Mouse (Mus musculus): Measurements from ENCODE around the gene BC048403. TPM values are rescaled to one million over a fixed set of nuclear protein-coding genes. Genes with fewer than 3 reads are reported as not detected.

BC048403 gene
- polyA plus RNA-seq, 1 experiment from 2014 or later = 3.1 TPM

GRCm38 (mm10) chr10:121750175-121750574, 10.4 kb downstream of the BC048403 start:
- Histone ChIP-seq H3K4me3 (replicated peaks; ENCODE audit: low read length) (no peak overlapping the region), H3K9ac (ENCODE audit: low read length) (no peak overlapping the region), H3K4me2 (ENCODE audit: low read depth, low read length) (no peak overlapping the region), H3K36me3 (ENCODE audit: control insufficient read depth, insufficient read depth, low read length) (peaks cover 21% of the 10 kb centered on the region), H3K27ac (ENCODE audit: low read length) (no peak overlapping the region), H3K27me3 (ENCODE audit: control insufficient read depth, insufficient read depth, low read length) (no peaks in the 10 kb centered on the region), H3K4me1 (ENCODE audit: control insufficient read depth, insufficient read depth, low read length) (no peaks in the 10 kb centered on the region), H3K9me3 (replicated peaks; ENCODE audit: control insufficient read depth, low read length) (no peaks in the 10 kb centered on the region)
- WGBS = 92% methylated on average over 12 of the region's 12 CpGs
- ATAC-seq (ENCODE audit: insufficient read depth, low FRiP score) = no peak

DNA sequence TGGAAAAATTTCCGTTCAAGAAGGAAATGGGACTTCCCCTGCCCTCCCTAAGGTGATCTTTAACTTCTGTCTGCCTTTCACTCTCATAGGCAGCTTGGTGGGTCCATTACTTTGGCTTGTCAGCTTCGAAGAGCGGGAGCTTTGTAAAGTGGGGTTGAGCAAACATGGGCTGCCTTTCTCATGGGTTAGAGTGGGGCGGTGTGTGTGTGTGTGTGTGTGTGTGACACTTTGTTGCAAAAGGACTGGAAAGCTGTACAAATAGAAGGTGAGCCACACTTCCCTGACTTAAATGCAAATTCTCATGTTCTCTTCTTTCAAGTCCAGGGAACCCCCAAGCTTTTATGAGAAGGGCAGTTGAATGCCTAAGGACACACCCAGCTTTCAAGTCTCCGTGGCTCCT, 14.5 kb downstream of the BC048403 start:
- Histone ChIP-seq H3K4me2 (ENCODE audit: low read depth, low read length) (no peak overlapping the region), H3K27me3 (ENCODE audit: control insufficient read depth, insufficient read depth, low read length) (no peaks in the 10 kb centered on the region), H3K36me3 (ENCODE audit: control insufficient read depth, insufficient read depth, low read length) (peaks cover 6% of the 10 kb centered on the region), H3K4me3 (replicated peaks; ENCODE audit: low read length) (no peak overlapping the region), H3K4me1 (ENCODE audit: control insufficient read depth, insufficient read depth, low read length) (0 out of 2 replicates have a peak, but pooled peaks cover 2% of the 10 kb centered on the region), H3K27ac (ENCODE audit: low read length) (no peak overlapping the region), H3K9ac (ENCODE audit: low read length) (no peak overlapping the region), H3K9me3 (replicated peaks; ENCODE audit: control insufficient read depth, low read length) (no peaks in the 10 kb centered on the region)
- ATAC-seq (ENCODE audit: insufficient read depth, low FRiP score) = peak; percentile 71; the same call in 1 of the 2 replicates
- WGBS = 67% methylated on average over 5 of the region's 5 CpGs

GRCm38 (mm10) chr10:121755822-121756221, 16.1 kb downstream of the BC048403 start:
- no peak overlapping the region for H3K4me2 ChIP-seq (ENCODE audit: low read depth, low read length)
- no peaks in the 10 kb centered on the region for H3K27me3 ChIP-seq (ENCODE audit: control insufficient read depth, insufficient read depth, low read length)
- no peaks in the 10 kb centered on the region for H3K36me3 ChIP-seq (ENCODE audit: control insufficient read depth, insufficient read depth, low read length)
- 0 out of 2 replicates have a peak, but pooled peaks have one; percentile 50 for ATAC-seq (ENCODE audit: insufficient read depth, low FRiP score)
- 0 out of 2 replicates have a peak, but pooled peaks cover 2% of the 10 kb centered on the region for H3K4me1 ChIP-seq (ENCODE audit: control insufficient read depth, insufficient read depth, low read length)
- H3K9ac ChIP-seq (ENCODE audit: low read length) = no peak overlapping the region
- no peaks in the 10 kb centered on the region for H3K9me3 ChIP-seq (replicated peaks; ENCODE audit: control insufficient read depth, low read length)
- no peak overlapping the region for H3K4me3 ChIP-seq (replicated peaks; ENCODE audit: low read length)
- whole genome bisulfite sequencing = 6% methylated on average over 1 of the region's 1 CpGs
- H3K27ac ChIP-seq (ENCODE audit: low read length) = peak overlapping the region; percentile 5; the same call in 1 of the 2 replicates

GRCm38 (mm10) chr10:121756677-121757076, 16.9 kb downstream of the BC048403 start:
- Histone ChIP-seq H3K27ac (ENCODE audit: low read length) (no peak overlapping the region), H3K36me3 (ENCODE audit: control insufficient read depth, insufficient read depth, low read length) (no peaks in the 10 kb centered on the region), H3K4me2 (ENCODE audit: low read depth, low read length) (no peak overlapping the region), H3K27me3 (ENCODE audit: control insufficient read depth, insufficient read depth, low read length) (no peaks in the 10 kb centered on the region), H3K4me3 (replicated peaks; ENCODE audit: low read length) (no peak overlapping the region), H3K4me1 (ENCODE audit: control insufficient read depth, insufficient read depth, low read length) (0 out of 2 replicates have a peak, but pooled peaks cover 2% of the 10 kb centered on the region), H3K9me3 (replicated peaks; ENCODE audit: control insufficient read depth, low read length) (no peaks in the 10 kb centered on the region), H3K9ac (ENCODE audit: low read length) (no peak overlapping the region)
- 75% methylated on average over 4 of the region's 4 CpGs for WGBS
- ATAC-seq (ENCODE audit: insufficient read depth, low FRiP score) = no peak

DNA sequence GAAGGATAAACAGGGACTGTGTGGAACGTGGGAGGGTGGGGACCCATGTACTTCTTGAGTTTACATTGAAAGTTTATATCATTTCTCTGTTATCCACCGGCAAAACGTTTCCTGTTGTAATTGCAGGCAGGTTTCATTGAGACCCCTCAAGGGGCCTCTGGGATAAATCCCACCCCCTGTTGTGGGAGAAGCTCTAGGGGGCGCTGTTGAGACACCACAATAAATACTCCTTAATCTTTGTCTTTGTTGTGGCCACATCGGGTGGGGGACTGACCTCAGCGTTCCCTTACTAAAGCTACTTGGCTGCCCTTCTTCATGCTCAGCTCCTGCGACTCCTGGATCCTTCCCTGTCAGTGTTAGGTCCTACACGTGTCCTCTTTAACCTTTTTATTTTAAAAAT, 19.4 kb downstream of the BC048403 start:
- Histone ChIP-seq H3K27ac (ENCODE audit: low read length) (no peak overlapping the region), H3K4me2 (ENCODE audit: low read depth, low read length) (no peak overlapping the region), H3K4me3 (replicated peaks; ENCODE audit: low read length) (no peak overlapping the region), H3K9me3 (replicated peaks; ENCODE audit: control insufficient read depth, low read length) (no peaks in the 10 kb centered on the region), H3K9ac (ENCODE audit: low read length) (no peak overlapping the region), H3K27me3 (ENCODE audit: control insufficient read depth, insufficient read depth, low read length) (no peaks in the 10 kb centered on the region), H3K4me1 (ENCODE audit: control insufficient read depth, insufficient read depth, low read length) (0 out of 2 replicates have a peak, but pooled peaks cover 2% of the 10 kb centered on the region), H3K36me3 (ENCODE audit: control insufficient read depth, insufficient read depth, low read length) (no peaks in the 10 kb centered on the region)
- no peak for ATAC-seq (ENCODE audit: insufficient read depth, low FRiP score)
- WGBS = 48% methylated on average over 8 of the region's 8 CpGs

DNA sequence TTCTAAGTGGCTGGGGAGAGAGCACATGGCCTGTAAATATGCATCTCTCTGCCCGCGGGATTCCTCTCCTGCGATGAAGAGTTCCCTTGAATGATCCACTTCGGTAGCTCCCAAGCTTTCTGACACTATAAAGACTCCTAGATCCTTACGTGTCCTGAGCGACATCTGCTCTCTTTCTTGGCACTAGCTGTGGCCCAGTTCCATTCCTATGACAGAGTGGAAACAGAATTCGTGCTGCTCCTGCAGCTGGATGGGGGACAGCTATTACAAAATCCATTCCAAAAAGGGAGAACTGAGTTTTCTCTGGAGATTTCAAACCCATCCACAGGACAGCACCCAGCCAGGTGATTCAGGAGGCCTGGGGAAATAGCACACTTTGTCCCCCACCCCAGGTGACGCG, 22.4 kb downstream of the BC048403 start:
- H3K9ac ChIP-seq (ENCODE audit: low read length) = no peak overlapping the region
- H3K9me3 ChIP-seq (replicated peaks; ENCODE audit: control insufficient read depth, low read length) = no peaks in the 10 kb centered on the region
- ATAC-seq (ENCODE audit: insufficient read depth, low FRiP score) = no peak
- WGBS = 81% methylated on average over 9 of the region's 9 CpGs
- no peak overlapping the region for H3K27ac ChIP-seq (ENCODE audit: low read length)
- no peak overlapping the region for H3K4me2 ChIP-seq (ENCODE audit: low read depth, low read length)
- H3K36me3 ChIP-seq (ENCODE audit: control insufficient read depth, insufficient read depth, low read length) = no peaks in the 10 kb centered on the region
- H3K27me3 ChIP-seq (ENCODE audit: control insufficient read depth, insufficient read depth, low read length) = no peaks in the 10 kb centered on the region
- H3K4me3 ChIP-seq (replicated peaks; ENCODE audit: low read length) = no peak overlapping the region
- H3K4me1 ChIP-seq (ENCODE audit: control insufficient read depth, insufficient read depth, low read length) = no peaks in the 10 kb centered on the region

DNA sequence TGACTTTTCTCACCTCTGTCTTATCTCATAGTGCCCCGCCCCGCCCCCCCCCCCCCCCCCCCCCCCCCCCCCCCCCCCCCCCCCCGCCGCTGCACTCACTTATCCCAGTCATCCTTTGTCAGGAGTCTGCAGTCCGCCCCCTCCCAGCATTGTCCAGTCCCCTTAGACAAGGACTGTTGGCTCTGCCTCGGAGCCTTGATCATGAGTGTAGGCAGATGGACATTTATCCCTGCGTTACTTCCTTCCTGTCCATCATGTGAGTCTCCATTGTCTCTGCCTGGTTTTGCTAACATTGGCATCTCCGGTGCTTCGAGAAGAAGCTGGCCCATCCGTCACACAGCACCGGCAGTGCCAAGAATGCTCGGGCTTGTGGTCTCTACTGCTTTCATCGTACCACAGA, 23.5 kb downstream of the BC048403 start:
- H3K4me1 ChIP-seq (ENCODE audit: control insufficient read depth, insufficient read depth, low read length) = no peaks in the 10 kb centered on the region
- ATAC-seq (ENCODE audit: insufficient read depth, low FRiP score) = no peak
- no peaks in the 10 kb centered on the region for H3K27me3 ChIP-seq (ENCODE audit: control insufficient read depth, insufficient read depth, low read length)
- no peak overlapping the region for H3K4me2 ChIP-seq (ENCODE audit: low read depth, low read length)
- H3K4me3 ChIP-seq (replicated peaks; ENCODE audit: low read length) = no peak overlapping the region
- H3K27ac ChIP-seq (ENCODE audit: low read length) = no peak overlapping the region
- H3K9me3 ChIP-seq (replicated peaks; ENCODE audit: control insufficient read depth, low read length) = no peaks in the 10 kb centered on the region
- WGBS = 70% methylated on average over 10 of the region's 13 CpGs
- H3K9ac ChIP-seq (ENCODE audit: low read length) = no peak overlapping the region
- no peaks in the 10 kb centered on the region for H3K36me3 ChIP-seq (ENCODE audit: control insufficient read depth, insufficient read depth, low read length)

- H3K4me3 ChIP-seq (replicated peaks; ENCODE audit: low read length) = no peak overlapping the region
- no peaks in the 10 kb centered on the region for H3K27me3 ChIP-seq (ENCODE audit: control insufficient read depth, insufficient read depth, low read length)
- H3K27ac ChIP-seq (ENCODE audit: low read length) = no peak overlapping the region
- H3K4me1 ChIP-seq (ENCODE audit: control insufficient read depth, insufficient read depth, low read length) = no peaks in the 10 kb centered on the region
- no peak overlapping the region for H3K4me2 ChIP-seq (ENCODE audit: low read depth, low read length)
- no peak overlapping the region for H3K9ac ChIP-seq (ENCODE audit: low read length)
- no peaks in the 10 kb centered on the region for H3K36me3 ChIP-seq (ENCODE audit: control insufficient read depth, insufficient read depth, low read length)
- no peaks in the 10 kb centered on the region for H3K9me3 ChIP-seq (replicated peaks; ENCODE audit: control insufficient read depth, low read length)
- WGBS = 78% methylated on average over 13 of the region's 13 CpGs
- no peak for ATAC-seq (ENCODE audit: insufficient read depth, low FRiP score)
These were observed 24.9 kb downstream of the BC048403 start for GRCm38 (mm10) chr10:121764469-121765173.

GRCm38 (mm10) chr10:121765174-121766057, 25.7 kb downstream of the BC048403 start:
- Histone ChIP-seq H3K4me3 (replicated peaks; ENCODE audit: low read length) (no peak overlapping the region), H3K27me3 (ENCODE audit: control insufficient read depth, insufficient read depth, low read length) (no peaks in the 10 kb centered on the region), H3K9me3 (replicated peaks; ENCODE audit: control insufficient read depth, low read length) (no peaks in the 10 kb centered on the region), H3K4me1 (ENCODE audit: control insufficient read depth, insufficient read depth, low read length) (no peaks in the 10 kb centered on the region), H3K36me3 (ENCODE audit: control insufficient read depth, insufficient read depth, low read length) (no peaks in the 10 kb centered on the region), H3K27ac (ENCODE audit: low read length) (no peak overlapping the region), H3K4me2 (ENCODE audit: low read depth, low read length) (no peak overlapping the region), H3K9ac (ENCODE audit: low read length) (no peak overlapping the region)
- ATAC-seq (ENCODE audit: insufficient read depth, low FRiP score) = no peak
- WGBS = 58% methylated on average over 10 of the region's 10 CpGs

Data from stomach, embryonic 16.5 days (tissue).